Mouse (Mus musculus): ENCODE measurements at regions not wholly inside any gene's neighbourhood (a gene's known extent, or its start where the extent isn't known, plus 50 kb on each side); places are given as distances from the start of the nearest gene placed in this dataset.

- H3K4me1 ChIP-seq (ENCODE audit: control insufficient read depth, insufficient read depth, low read length), result peaks cover 11% of the 10 kb centered on the region
- WGBS, result 49% methylated on average over 6 of the region's 6 CpGs
- no peak for ATAC-seq (replicated peaks; ENCODE audit: extremely low read depth, insufficient read depth, low FRiP score)
- no peak overlapping the region for H3K4me3 ChIP-seq (ENCODE audit: low read length)
- no peaks in the 10 kb centered on the region for H3K36me3 ChIP-seq (ENCODE audit: control insufficient read depth, insufficient read depth)
- no peak overlapping the region for H3K4me2 ChIP-seq (ENCODE audit: low read depth, low read length)
- H3K27me3 ChIP-seq (ENCODE audit: control insufficient read depth, insufficient read depth, low read length), result no peaks in the 10 kb centered on the region
- no peak overlapping the region for H3K9ac ChIP-seq (ENCODE audit: low read length)
- no peak overlapping the region for H3K27ac ChIP-seq (ENCODE audit: low read length)
- H3K9me3 ChIP-seq (replicated peaks; ENCODE audit: control insufficient read depth, low read length), result no peaks in the 10 kb centered on the region
These were observed 74.8 kb upstream of the Srd5a3 start for GRCm38 (mm10) chr5:76065227-76065626.

- Histone ChIP-seq H3K9ac (ENCODE audit: low read length) (no peak overlapping the region), H3K4me1 (ENCODE audit: control insufficient read depth, insufficient read depth, low read length) (peaks cover 11% of the 10 kb centered on the region), H3K4me2 (ENCODE audit: low read depth, low read length) (no peak overlapping the region), H3K36me3 (ENCODE audit: control insufficient read depth, insufficient read depth) (no peaks in the 10 kb centered on the region), H3K9me3 (replicated peaks; ENCODE audit: control insufficient read depth, low read length) (no peaks in the 10 kb centered on the region), H3K27me3 (ENCODE audit: control insufficient read depth, insufficient read depth, low read length) (no peaks in the 10 kb centered on the region), H3K4me3 (ENCODE audit: low read length) (no peak overlapping the region), H3K27ac (ENCODE audit: low read length) (no peak overlapping the region)
- 0 out of 2 replicates have a peak, but pooled peaks have one; percentile 32 for ATAC-seq (replicated peaks; ENCODE audit: extremely low read depth, insufficient read depth, low FRiP score)
- 40% methylated on average over 5 of the region's 5 CpGs for WGBS
These were observed 75.4 kb upstream of the Srd5a3 start for GRCm38 (mm10) chr5:76064686-76065085.

- Histone ChIP-seq H3K27me3 (ENCODE audit: control insufficient read depth, insufficient read depth, low read length) (no peaks in the 10 kb centered on the region), H3K36me3 (ENCODE audit: control insufficient read depth, insufficient read depth) (no peaks in the 10 kb centered on the region), H3K4me1 (ENCODE audit: control insufficient read depth, insufficient read depth, low read length) (peaks cover 11% of the 10 kb centered on the region), H3K4me2 (ENCODE audit: low read depth, low read length) (no peak overlapping the region), H3K27ac (ENCODE audit: low read length) (no peak overlapping the region), H3K9me3 (replicated peaks; ENCODE audit: control insufficient read depth, low read length) (no peaks in the 10 kb centered on the region), H3K9ac (ENCODE audit: low read length) (no peak overlapping the region), H3K4me3 (ENCODE audit: low read length) (no peak overlapping the region)
- ATAC-seq (replicated peaks; ENCODE audit: extremely low read depth, insufficient read depth, low FRiP score), result no peak
- 34% methylated on average over 6 of the region's 6 CpGs for WGBS
These were observed 76.6 kb upstream of the Srd5a3 start for GRCm38 (mm10) chr5:76063473-76063872.

GRCm38 (mm10) chr5:76058011-76058410, 79.8 kb upstream of the Kdr start:
- 54% methylated on average over 7 of the region's 7 CpGs for WGBS
- Histone ChIP-seq H3K4me1 (ENCODE audit: control insufficient read depth, insufficient read depth, low read length) (no peaks in the 10 kb centered on the region), H3K36me3 (ENCODE audit: control insufficient read depth, insufficient read depth) (no peaks in the 10 kb centered on the region), H3K9me3 (replicated peaks; ENCODE audit: control insufficient read depth, low read length) (no peaks in the 10 kb centered on the region), H3K27ac (ENCODE audit: low read length) (no peak overlapping the region), H3K9ac (ENCODE audit: low read length) (no peak overlapping the region), H3K4me3 (ENCODE audit: low read length) (no peak overlapping the region), H3K4me2 (ENCODE audit: low read depth, low read length) (no peak overlapping the region), H3K27me3 (ENCODE audit: control insufficient read depth, insufficient read depth, low read length) (no peaks in the 10 kb centered on the region)
- ATAC-seq (replicated peaks; ENCODE audit: extremely low read depth, insufficient read depth, low FRiP score), result no peak

GRCm38 (mm10) chr5:76055849-76056248, 77.6 kb upstream of the Kdr start:
- Histone ChIP-seq H3K4me2 (ENCODE audit: low read depth, low read length) (no peak overlapping the region), H3K4me1 (ENCODE audit: control insufficient read depth, insufficient read depth, low read length) (no peaks in the 10 kb centered on the region), H3K9ac (ENCODE audit: low read length) (no peak overlapping the region), H3K27ac (ENCODE audit: low read length) (no peak overlapping the region), H3K9me3 (replicated peaks; ENCODE audit: control insufficient read depth, low read length) (no peaks in the 10 kb centered on the region), H3K36me3 (ENCODE audit: control insufficient read depth, insufficient read depth) (no peaks in the 10 kb centered on the region), H3K4me3 (ENCODE audit: low read length) (no peak overlapping the region), H3K27me3 (ENCODE audit: control insufficient read depth, insufficient read depth, low read length) (no peaks in the 10 kb centered on the region)
- WGBS, result 76% methylated on average over 2 of the region's 2 CpGs
- no peak for ATAC-seq (replicated peaks; ENCODE audit: extremely low read depth, insufficient read depth, low FRiP score)

GRCm38 (mm10) chr5:76052782-76053181, 74.5 kb upstream of the Kdr start:
- H3K9me3 ChIP-seq (replicated peaks; ENCODE audit: control insufficient read depth, low read length), result no peaks in the 10 kb centered on the region
- no peak overlapping the region for H3K4me3 ChIP-seq (ENCODE audit: low read length)
- no peak overlapping the region for H3K4me2 ChIP-seq (ENCODE audit: low read depth, low read length)
- H3K27ac ChIP-seq (ENCODE audit: low read length), result no peak overlapping the region
- 88% methylated on average over 1 of the region's 1 CpGs for WGBS
- no peak overlapping the region for H3K9ac ChIP-seq (ENCODE audit: low read length)
- no peaks in the 10 kb centered on the region for H3K4me1 ChIP-seq (ENCODE audit: control insufficient read depth, insufficient read depth, low read length)
- ATAC-seq (replicated peaks; ENCODE audit: extremely low read depth, insufficient read depth, low FRiP score), result no peak
- H3K27me3 ChIP-seq (ENCODE audit: control insufficient read depth, insufficient read depth, low read length), result no peaks in the 10 kb centered on the region
- H3K36me3 ChIP-seq (ENCODE audit: control insufficient read depth, insufficient read depth), result no peaks in the 10 kb centered on the region

GRCm38 (mm10) chr5:76051658-76052057, 73.4 kb upstream of the Kdr start:
- no peak for ATAC-seq (replicated peaks; ENCODE audit: extremely low read depth, insufficient read depth, low FRiP score)
- H3K9ac ChIP-seq (ENCODE audit: low read length), result no peak overlapping the region
- WGBS, result 77% methylated on average over 2 of the region's 2 CpGs

GRCm38 (mm10) chr5:76048103-76048874, 70.0 kb upstream of the Kdr start:
- Histone ChIP-seq H3K36me3 (ENCODE audit: control insufficient read depth, insufficient read depth) (no peaks in the 10 kb centered on the region), H3K27me3 (ENCODE audit: control insufficient read depth, insufficient read depth, low read length) (no peaks in the 10 kb centered on the region), H3K27ac (ENCODE audit: low read length) (no peak overlapping the region), H3K4me3 (ENCODE audit: low read length) (no peak overlapping the region), H3K9me3 (replicated peaks; ENCODE audit: control insufficient read depth, low read length) (no peaks in the 10 kb centered on the region), H3K4me2 (ENCODE audit: low read depth, low read length) (no peak overlapping the region), H3K4me1 (ENCODE audit: control insufficient read depth, insufficient read depth, low read length) (no peaks in the 10 kb centered on the region), H3K9ac (ENCODE audit: low read length) (no peak overlapping the region)
- WGBS, result 76% methylated on average over 9 of the region's 9 CpGs
- no peak for ATAC-seq (replicated peaks; ENCODE audit: extremely low read depth, insufficient read depth, low FRiP score)

More at GRCm38 (mm10) chr5:76051658-76052057, 73.4 kb upstream of the Kdr start:
- Histone ChIP-seq H3K9me3 (replicated peaks; ENCODE audit: control insufficient read depth, low read length) (no peaks in the 10 kb centered on the region), H3K4me2 (ENCODE audit: low read depth, low read length) (no peak overlapping the region), H3K27me3 (ENCODE audit: control insufficient read depth, insufficient read depth, low read length) (no peaks in the 10 kb centered on the region), H3K4me1 (ENCODE audit: control insufficient read depth, insufficient read depth, low read length) (no peaks in the 10 kb centered on the region), H3K36me3 (ENCODE audit: control insufficient read depth, insufficient read depth) (no peaks in the 10 kb centered on the region), H3K27ac (ENCODE audit: low read length) (no peak overlapping the region), H3K4me3 (ENCODE audit: low read length) (no peak overlapping the region)

- Histone ChIP-seq H3K36me3 (ENCODE audit: control insufficient read depth, insufficient read depth) (no peaks in the 10 kb centered on the region), H3K9me3 (replicated peaks; ENCODE audit: control insufficient read depth, low read length) (0 out of 2 replicates have a peak, but pooled peaks cover 2% of the 10 kb centered on the region), H3K4me2 (ENCODE audit: low read depth, low read length) (no peak overlapping the region), H3K27ac (ENCODE audit: low read length) (no peak overlapping the region), H3K4me3 (ENCODE audit: low read length) (no peak overlapping the region), H3K27me3 (ENCODE audit: control insufficient read depth, insufficient read depth, low read length) (no peaks in the 10 kb centered on the region), H3K9ac (ENCODE audit: low read length) (no peak overlapping the region), H3K4me1 (ENCODE audit: control insufficient read depth, insufficient read depth, low read length) (no peaks in the 10 kb centered on the region)
- 68% methylated on average over 14 of the region's 14 CpGs for WGBS
- no peak for ATAC-seq (replicated peaks; ENCODE audit: extremely low read depth, insufficient read depth, low FRiP score)
These were observed 65.6 kb upstream of the Kdr start for GRCm38 (mm10) chr5:76043521-76044510.

All from heart, embryonic 16.5 days (tissue).